ENCODE assay signal across 8 mouse cellular contexts in genomic region chr8:84237542-84238229, GRCm38 (mm10). TPM values are rescaled to one million over a fixed set of nuclear protein-coding genes. Genes with fewer than 3 reads are reported as not detected.
DNase-seq lines count a peak whose midpoint lies in the region; ATAC-seq lines count a peak whose summit lies in the region.

No protein-coding gene starts in this region.

- ATAC-seq in kidney, embryonic 15.5 days (replicated peaks; ENCODE audit: low FRiP score) = no peak
- peak; percentile 8; the same call in 1 of the 2 replicates for ATAC-seq in embryonic facial prominence, embryonic 11.5 days (replicated peaks; ENCODE audit: insufficient number of reproducible peaks, low FRiP score, low TSS enrichment, low read depth)
- ATAC-seq in hindbrain, embryonic 14.5 days (ENCODE audit: low FRiP score) = peak; percentile 0; the same call in 1 of the 2 replicates

- peak overlapping the region; percentile 90 for H3K27ac ChIP-seq in kidney, embryonic 15.5 days
- H3K27ac ChIP-seq in embryonic facial prominence, embryonic 11.5 days (replicated peaks; ENCODE audit: low read depth, low read length) = peak overlapping the region; percentile 67; the same call in 1 of the 2 replicates
- peak overlapping the region; percentile 86 for H3K27ac ChIP-seq in hindbrain, embryonic 14.5 days

- peak overlapping the region; percentile 51 for H3K9ac ChIP-seq in kidney, embryonic 15.5 days
- H3K9ac ChIP-seq in embryonic facial prominence, embryonic 11.5 days (replicated peaks; ENCODE audit: low read length) = peak overlapping the region; percentile 60
- H3K9ac ChIP-seq in hindbrain, embryonic 14.5 days = peak overlapping the region; percentile 74

- WGBS in kidney, embryonic 15.5 days = 15% methylated on average over 19 of the region's 19 CpGs
- WGBS in embryonic facial prominence, embryonic 11.5 days = 21% methylated on average over 19 of the region's 19 CpGs
- WGBS in hindbrain, embryonic 14.5 days = 18% methylated on average over 19 of the region's 19 CpGs

- no peak for DNase-seq in kidney, adult 18-20 months
- peak; percentile 15 for DNase-seq in embryonic facial prominence, embryonic 11.5 days (ENCODE audit: low spot score)
- DNase-seq in hindbrain, embryonic 14.5 days (ENCODE audit: low spot score) = no peak
- DNase-seq in lung, postnatal 25 days (ENCODE audit: low spot score) = peak; percentile 25
- DNase-seq in urinary bladder, postnatal 25 days (ENCODE audit: low spot score) = no peak
- no peak for DNase-seq in adipocyte (ENCODE audit: low spot score)
- DNase-seq in left cerebral cortex, adult 11 months (ENCODE audit: low spot score) = no peak

- H3K4me2 ChIP-seq in kidney, embryonic 15.5 days = peak overlapping the region; percentile 76
- H3K4me2 ChIP-seq in embryonic facial prominence, embryonic 11.5 days (ENCODE audit: low read depth, low read length) = peak overlapping the region; percentile 61
- H3K4me2 ChIP-seq in hindbrain, embryonic 14.5 days (replicated peaks) = peak overlapping the region; percentile 77

- H3K4me1 ChIP-seq in kidney, embryonic 15.5 days = peaks cover 20% of the 10 kb centered on the region
- H3K4me1 ChIP-seq in embryonic facial prominence, embryonic 11.5 days (ENCODE audit: control insufficient read depth, insufficient read depth, low read length) = peaks cover 4% of the 10 kb centered on the region
- peaks cover 23% of the 10 kb centered on the region for H3K4me1 ChIP-seq in hindbrain, embryonic 14.5 days (replicated peaks; ENCODE audit: control insufficient read depth, insufficient read depth, low read length)

- H3K9me3 ChIP-seq in kidney, embryonic 15.5 days (replicated peaks) = no peaks in the 10 kb centered on the region
- no peaks in the 10 kb centered on the region for H3K9me3 ChIP-seq in embryonic facial prominence, embryonic 11.5 days (replicated peaks; ENCODE audit: control insufficient read depth, low read length)
- H3K9me3 ChIP-seq in hindbrain, embryonic 14.5 days (ENCODE audit: control insufficient read depth, low read length) = no peaks in the 10 kb centered on the region

- peaks cover 23% of the 10 kb centered on the region for H3K36me3 ChIP-seq in kidney, embryonic 15.5 days
- no peaks in the 10 kb centered on the region for H3K36me3 ChIP-seq in embryonic facial prominence, embryonic 11.5 days (replicated peaks; ENCODE audit: control insufficient read depth, insufficient read depth, low read depth, low read length)
- H3K36me3 ChIP-seq in hindbrain, embryonic 14.5 days (replicated peaks; ENCODE audit: control insufficient read depth, insufficient read depth) = peaks cover 25% of the 10 kb centered on the region

- peak overlapping the region; percentile 97 for H3K4me3 ChIP-seq in kidney, embryonic 15.5 days (replicated peaks)
- H3K4me3 ChIP-seq in embryonic facial prominence, embryonic 11.5 days (ENCODE audit: low read depth, low read length) = peak overlapping the region; percentile 92
- H3K4me3 ChIP-seq in hindbrain, embryonic 14.5 days (replicated peaks; ENCODE audit: low read length) = peak overlapping the region; percentile 93

- H3K27me3 ChIP-seq in kidney, embryonic 15.5 days = no peaks in the 10 kb centered on the region
- no peaks in the 10 kb centered on the region for H3K27me3 ChIP-seq in embryonic facial prominence, embryonic 11.5 days (ENCODE audit: control insufficient read depth, insufficient read depth, low read length)
- no peaks in the 10 kb centered on the region for H3K27me3 ChIP-seq in hindbrain, embryonic 14.5 days (ENCODE audit: control insufficient read depth, insufficient read depth, low read length)

RNA-seq across cellular contexts. Expression of gene Zswim4, which starts 0.8 kb away (rescaled TPM):
- polyA plus RNA-seq in kidney, embryonic 15.5 days (2015; fragmentation: Nextera tagmentation; extraction: Ambion mirVana) = 16.6 and 17.3 TPM in 2 replicates
- 15.3 and 16.9 TPM in 2 replicates for polyA plus RNA-seq in embryonic facial prominence, embryonic 11.5 days (2014; fragmentation: Nextera tagmentation; extraction: Ambion mirVana)
- 20.0 and 20.6 TPM in 2 replicates for polyA plus RNA-seq in hindbrain, embryonic 14.5 days (2014; fragmentation: Nextera tagmentation; extraction: Ambion mirVana)

RNA-seq across cellular contexts. Expression of gene D8Ertd738e, which starts 11.8 kb away (rescaled TPM):
- polyA plus RNA-seq in kidney, embryonic 15.5 days (2015; fragmentation: Nextera tagmentation; extraction: Ambion mirVana) = 336 and 355 TPM in 2 replicates
- 322 and 340 TPM in 2 replicates for polyA plus RNA-seq in embryonic facial prominence, embryonic 11.5 days (2014; fragmentation: Nextera tagmentation; extraction: Ambion mirVana)
- polyA plus RNA-seq in hindbrain, embryonic 14.5 days (2014; fragmentation: Nextera tagmentation; extraction: Ambion mirVana) = 268 and 296 TPM in 2 replicates

RNA-seq across cellular contexts. Expression of gene Mri1, which starts 19.4 kb away (rescaled TPM):
- polyA plus RNA-seq in kidney, embryonic 15.5 days (2015; fragmentation: Nextera tagmentation; extraction: Ambion mirVana) = 66.8 and 77.8 TPM in 2 replicates
- polyA plus RNA-seq in embryonic facial prominence, embryonic 11.5 days (2014; fragmentation: Nextera tagmentation; extraction: Ambion mirVana) = 50.6 and 54.1 TPM in 2 replicates
- 38.9 and 40.2 TPM in 2 replicates for polyA plus RNA-seq in hindbrain, embryonic 14.5 days (2014; fragmentation: Nextera tagmentation; extraction: Ambion mirVana)

RNA-seq across cellular contexts. Expression of gene Ccdc130, which starts 32.5 kb away (rescaled TPM):
- polyA plus RNA-seq in kidney, embryonic 15.5 days (2015; fragmentation: Nextera tagmentation; extraction: Ambion mirVana) = 23.0 and 25.9 TPM in 2 replicates
- polyA plus RNA-seq in embryonic facial prominence, embryonic 11.5 days (2014; fragmentation: Nextera tagmentation; extraction: Ambion mirVana) = 20.3 and 21.2 TPM in 2 replicates
- polyA plus RNA-seq in hindbrain, embryonic 14.5 days (2014; fragmentation: Nextera tagmentation; extraction: Ambion mirVana) = 22.7 and 27.1 TPM in 2 replicates

RNA-seq across cellular contexts. Expression of gene Nanos3, which starts 52.7 kb away (rescaled TPM):
- polyA plus RNA-seq in kidney, embryonic 15.5 days (2015; fragmentation: Nextera tagmentation; extraction: Ambion mirVana) = 3.6 and 4.7 TPM in 2 replicates
- 3.9 and 4.7 TPM in 2 replicates for polyA plus RNA-seq in embryonic facial prominence, embryonic 11.5 days (2014; fragmentation: Nextera tagmentation; extraction: Ambion mirVana)
- 7.8 and 10.4 TPM in 2 replicates for polyA plus RNA-seq in hindbrain, embryonic 14.5 days (2014; fragmentation: Nextera tagmentation; extraction: Ambion mirVana)

Comparison
In these comparisons a context has a peak if more than half of its experiments do, and no peak if none do; other contexts are left out.
1. DNase-seq: peak in embryonic facial prominence, embryonic 11.5 days (single experiment) and lung, postnatal 25 days (single experiment); none in kidney, adult 18-20 months (single experiment), hindbrain, embryonic 14.5 days (single experiment), urinary bladder, postnatal 25 days (single experiment), adipocyte (single experiment) and left cerebral cortex, adult 11 months (single experiment).
2. Peak in every context shown above with its lines, with median percentiles within 50 percentile points of each other: H3K27ac ChIP-seq, H3K4me2 ChIP-seq, H3K4me3 ChIP-seq and H3K9ac ChIP-seq.